Mouse (Mus musculus) 416B (cell line): Measurements from ENCODE around the gene Zfp977.
"Not testable (repeated sequence)": the region's sequence is repeated elsewhere in the genome, so short reads cannot be mapped to it uniquely, and the experiment has no call there.

Experiments used
- DNase-seq: peaks from one replicate; pipeline ENCODE4 v3.0.0; 2011; ENCODE audit warnings: low read depth

Zfp977 gene

GRCm38 (mm10) chr7:42592413-42592812, at the start of gene Zfp977:
Gene Zfp977, minus strand, starts transcription at chr7:42592547.
- not testable (repeated sequence) for DNase-seq

- DNase-seq = not testable (repeated sequence)
Observed at GRCm38 (mm10) chr7:42631031-42631430, 38.7 kb upstream of the Zfp977 start.

DNA sequence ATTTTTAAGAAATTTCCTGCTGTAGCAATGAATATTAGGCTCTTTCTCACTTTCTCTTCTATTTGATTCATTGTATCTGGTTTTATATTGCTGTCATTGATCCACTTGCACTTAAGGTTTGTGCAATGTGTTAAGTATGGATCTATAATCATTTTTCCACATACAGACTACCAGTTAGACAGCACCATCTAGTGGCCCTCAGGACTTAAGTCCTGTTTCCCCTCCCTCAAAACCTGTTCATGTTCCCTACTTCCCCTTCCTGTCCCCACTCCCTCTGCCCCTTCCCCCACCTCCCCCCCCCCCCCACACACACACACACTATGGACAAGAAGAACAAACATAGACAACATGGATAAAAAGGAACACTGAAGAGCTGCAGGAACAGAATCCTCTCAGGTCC, 3.3 kb upstream of the Zfp977 start:
- DNase-seq = peak; percentile 57

DNA sequence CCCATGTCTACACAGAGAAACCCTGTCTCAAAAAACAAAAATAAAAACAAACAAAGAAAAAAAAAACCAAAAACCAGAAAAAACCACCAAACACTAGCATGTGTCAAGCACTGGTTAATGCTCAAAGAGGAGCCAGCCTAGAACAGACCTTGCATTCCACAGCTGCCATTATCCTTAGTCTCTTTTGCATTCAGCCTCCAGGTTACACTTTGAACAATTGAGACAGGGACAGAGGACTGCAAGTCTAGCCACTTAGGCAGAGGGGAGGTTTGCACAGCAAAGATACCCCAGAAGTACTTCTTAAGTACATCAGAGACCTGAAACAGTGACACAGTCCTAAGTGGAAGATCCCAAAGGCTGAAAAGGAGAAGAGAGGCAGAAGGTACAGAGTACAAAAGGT, 1.0 kb downstream of the Zfp977 start:
- DNase-seq = not testable (repeated sequence)

- DNase-seq = no peak
Observed at GRCm38 (mm10) chr7:42578488-42578887, 13.9 kb downstream of the Zfp977 start, which contains the start of gene Gm21028. Gene Gm21028, minus strand, starts transcription at chr7:42578588.

GRCm38 (mm10) chr7:42551766-42552165, 40.6 kb downstream of the Zfp977 start:
- no peak for DNase-seq
